Mouse (Mus musculus) liver, embryonic 14.5 days (tissue): Measurements from ENCODE around the gene Cct6b.

Source experiments
- CTCF ChIP-seq: IDR thresholded peaks from 2 replicates; pipeline ENCODE4 v1.5.1; 2016; ENCODE audit warnings: antibody characterized with exemption, low read depth, control low read depth
- EP300 ChIP-seq: IDR thresholded peaks from 2 replicates; pipeline ENCODE4 v1.6.1; 2016; ENCODE audit warnings: antibody characterized with exemption, low read depth

DNA sequence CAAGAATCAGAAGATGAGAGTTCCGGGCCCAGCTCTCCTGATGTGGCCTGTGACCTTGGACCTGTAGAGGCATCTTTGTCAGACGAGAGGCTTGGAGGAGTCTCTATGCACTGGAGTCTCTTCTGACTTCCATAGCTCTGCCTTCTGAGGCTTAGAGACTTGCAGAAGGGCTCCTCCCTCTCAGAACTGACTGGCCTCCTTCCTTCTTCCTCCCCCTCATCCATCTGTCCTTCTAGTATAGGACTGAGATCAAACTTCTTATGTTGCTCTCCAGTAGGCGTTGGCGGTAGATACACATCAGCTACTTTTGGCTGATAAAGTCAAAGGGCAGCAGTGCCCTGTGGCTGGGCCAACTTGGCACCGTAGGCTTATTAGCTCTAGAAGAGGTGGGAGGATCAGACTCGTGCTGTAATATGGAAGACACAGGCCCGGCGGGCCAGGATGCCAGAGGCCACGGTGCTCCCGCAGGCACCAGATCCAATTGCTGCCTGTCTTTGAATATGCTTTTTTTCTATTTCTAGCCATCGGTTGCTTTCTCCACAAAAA, 64.2 kb downstream of the Cct6b start:
- TF ChIP-seq CTCF (no peak), EP300 (no peak)
